Mouse (Mus musculus): ENCODE measurements around the gene Foxn1. TPM values are rescaled to one million over a fixed set of nuclear protein-coding genes. Genes with fewer than 3 reads are reported as not detected.

Foxn1 gene
- total RNA-seq (2021): not detected
- long read RNA-seq, experiment 1: 0 reads
- long read RNA-seq, experiment 2: 0 reads

DNA sequence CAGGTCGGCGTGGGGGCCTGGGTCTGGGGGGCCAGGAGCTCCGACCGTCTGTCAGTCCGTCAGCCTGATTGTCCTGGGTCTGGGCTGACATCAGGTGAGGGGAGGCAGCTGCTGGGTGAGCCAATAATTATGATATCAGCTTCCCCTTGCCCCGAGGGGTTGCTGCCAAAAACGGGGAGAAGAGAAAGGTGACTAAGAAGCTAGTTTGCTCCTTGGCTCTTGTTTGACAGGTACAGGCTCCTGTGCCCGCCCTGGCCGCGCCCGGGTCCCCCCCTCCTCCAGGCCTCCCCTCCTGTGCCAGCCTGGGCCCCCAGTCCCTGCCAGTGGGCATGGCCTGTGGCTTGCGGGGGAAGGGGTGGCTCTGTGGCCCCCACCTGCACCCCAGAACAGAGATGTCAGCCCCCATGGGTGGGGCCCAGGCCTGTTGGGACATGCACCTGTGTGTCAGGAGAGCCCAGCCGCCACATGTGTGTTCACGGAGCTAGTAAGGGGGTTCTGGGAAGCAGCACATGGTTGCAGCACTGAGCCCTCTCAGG, at the start of gene Foxn1:
Foxn1 (minus strand) TSS at position 51 of the 536 bp plus-strand sequence.
- intact Hi-C loops (cut with DNase I): no loop called here
- no peak for DNase-seq (ENCODE audit: extremely low spot score in 1 of 2, low spot score in 2 of 2)
- Histone ChIP-seq H3K4me3 (no peak within 1 kb of the TSS), H3K27ac (no peak within 1 kb of the TSS)
- TF ChIP-seq CTCF (IDR thresholded peaks at IDR 0.05): no peak

- no peak overlapping the region for H3K27ac ChIP-seq
- H3K4me3 ChIP-seq: no peak overlapping the region
- peak in 1 of 2 experiments; percentile 14 for DNase-seq (ENCODE audit: extremely low spot score in 1 of 2, low spot score in 2 of 2)
- intact Hi-C loops (cut with DNase I): loop anchor here (5.0 kb wide), 1 partner anchor 59 kb away; no protein-coding TSS in a partner anchor
- TF ChIP-seq CTCF (IDR thresholded peaks at IDR 0.05): peak; percentile 54
These were observed 49.5 kb upstream of the Foxn1 start for GRCm38 (mm10) chr11:78435776-78436349.

GRCm38 (mm10) chr11:78434052-78434451, 47.7 kb upstream of the Foxn1 start:
- H3K4me3 ChIP-seq: no peak overlapping the region
- no peak for TF ChIP-seq CTCF (IDR thresholded peaks at IDR 0.05)
- intact Hi-C loops (cut with DNase I): no loop called here
- no peak for DNase-seq (ENCODE audit: extremely low spot score in 1 of 2, low spot score in 2 of 2)
- H3K27ac ChIP-seq: no peak overlapping the region

DNA sequence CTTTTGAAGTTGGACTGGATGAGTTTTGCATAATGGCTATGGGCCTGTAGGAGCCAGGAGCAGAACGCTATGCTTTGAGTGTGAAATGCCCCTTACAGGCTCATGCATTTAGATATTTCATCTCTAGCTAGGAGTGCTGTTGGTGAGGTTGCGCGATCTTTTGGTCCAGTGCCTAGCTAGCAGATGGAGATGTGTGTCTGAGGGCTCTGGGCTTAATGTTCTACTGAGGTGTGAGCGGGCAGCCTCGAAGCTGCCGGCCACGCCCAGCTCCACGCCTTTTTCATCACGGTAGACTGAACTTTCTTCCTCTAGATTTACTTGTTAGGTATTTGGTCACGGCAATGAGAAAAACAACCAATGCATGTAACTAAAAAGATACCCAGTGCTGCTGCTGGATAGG, 44.8 kb upstream of the Foxn1 start:
- Histone ChIP-seq H3K27ac (no peak overlapping the region), H3K4me3 (no peak overlapping the region)
- no peak for TF ChIP-seq CTCF (IDR thresholded peaks at IDR 0.05)
- intact Hi-C loops (cut with DNase I): no loop called here
- DNase-seq (ENCODE audit: extremely low spot score in 1 of 2, low spot score in 2 of 2): no peak

GRCm38 (mm10) chr11:78430195-78430878, 44.0 kb upstream of the Foxn1 start:
- no peak for DNase-seq (ENCODE audit: extremely low spot score in 1 of 2, low spot score in 2 of 2)
- no peak for TF ChIP-seq CTCF (IDR thresholded peaks at IDR 0.05)
- Histone ChIP-seq H3K4me3 (no peak overlapping the region), H3K27ac (no peak overlapping the region)
- intact Hi-C loops (cut with DNase I): no loop called here

- Histone ChIP-seq H3K4me3 (no peak overlapping the region), H3K27ac (no peak overlapping the region)
- TF ChIP-seq CTCF (IDR thresholded peaks at IDR 0.05): no peak; the same call in 1 of the 2 replicates
- intact Hi-C loops (cut with DNase I): no loop called here
- no peak for DNase-seq (ENCODE audit: extremely low spot score in 1 of 2, low spot score in 2 of 2)
These were observed 42.0 kb upstream of the Foxn1 start for GRCm38 (mm10) chr11:78428309-78428708.

DNA sequence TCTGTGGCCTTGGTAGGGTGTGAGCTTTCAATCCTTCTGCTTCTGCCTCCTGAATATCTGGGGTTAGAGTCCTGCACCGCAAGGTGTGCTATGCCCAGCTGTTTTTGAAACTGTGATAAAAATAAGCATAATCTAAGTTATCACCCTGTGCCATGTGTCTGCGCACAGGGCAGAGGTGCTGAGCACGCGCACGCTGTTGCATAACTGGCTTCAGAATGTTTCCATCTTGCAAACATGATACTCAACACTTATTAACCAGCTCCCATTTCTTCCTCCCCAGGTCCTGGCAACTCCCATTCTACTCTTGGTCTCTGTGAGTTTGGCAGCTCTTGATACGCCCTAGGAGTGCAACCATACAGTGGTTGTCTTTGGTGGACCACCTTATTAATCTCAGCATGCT, 41.3 kb upstream of the Foxn1 start:
- no peak overlapping the region for H3K27ac ChIP-seq
- H3K4me3 ChIP-seq: no peak overlapping the region
- no peak for DNase-seq (ENCODE audit: extremely low spot score in 1 of 2, low spot score in 2 of 2)
- no peak for TF ChIP-seq CTCF (IDR thresholded peaks at IDR 0.05)
- intact Hi-C loops (cut with DNase I): no loop called here

- H3K4me3 ChIP-seq: no peak overlapping the region
- H3K27ac ChIP-seq: no peak overlapping the region
- no peak for DNase-seq (ENCODE audit: extremely low spot score in 1 of 2, low spot score in 2 of 2)
- intact Hi-C loops (cut with DNase I): no loop called here
- TF ChIP-seq CTCF (IDR thresholded peaks at IDR 0.05): no peak
These were observed 39.2 kb upstream of the Foxn1 start for GRCm38 (mm10) chr11:78425572-78425971.

- DNase-seq (ENCODE audit: extremely low spot score in 1 of 2, low spot score in 2 of 2): no peak
- Histone ChIP-seq H3K27ac (no peak overlapping the region), H3K4me3 (no peak overlapping the region)
- intact Hi-C loops (cut with DNase I): no loop called here
- no peak for TF ChIP-seq CTCF (IDR thresholded peaks at IDR 0.05)
These were observed 38.0 kb upstream of the Foxn1 start for GRCm38 (mm10) chr11:78424352-78424751.

DNA sequence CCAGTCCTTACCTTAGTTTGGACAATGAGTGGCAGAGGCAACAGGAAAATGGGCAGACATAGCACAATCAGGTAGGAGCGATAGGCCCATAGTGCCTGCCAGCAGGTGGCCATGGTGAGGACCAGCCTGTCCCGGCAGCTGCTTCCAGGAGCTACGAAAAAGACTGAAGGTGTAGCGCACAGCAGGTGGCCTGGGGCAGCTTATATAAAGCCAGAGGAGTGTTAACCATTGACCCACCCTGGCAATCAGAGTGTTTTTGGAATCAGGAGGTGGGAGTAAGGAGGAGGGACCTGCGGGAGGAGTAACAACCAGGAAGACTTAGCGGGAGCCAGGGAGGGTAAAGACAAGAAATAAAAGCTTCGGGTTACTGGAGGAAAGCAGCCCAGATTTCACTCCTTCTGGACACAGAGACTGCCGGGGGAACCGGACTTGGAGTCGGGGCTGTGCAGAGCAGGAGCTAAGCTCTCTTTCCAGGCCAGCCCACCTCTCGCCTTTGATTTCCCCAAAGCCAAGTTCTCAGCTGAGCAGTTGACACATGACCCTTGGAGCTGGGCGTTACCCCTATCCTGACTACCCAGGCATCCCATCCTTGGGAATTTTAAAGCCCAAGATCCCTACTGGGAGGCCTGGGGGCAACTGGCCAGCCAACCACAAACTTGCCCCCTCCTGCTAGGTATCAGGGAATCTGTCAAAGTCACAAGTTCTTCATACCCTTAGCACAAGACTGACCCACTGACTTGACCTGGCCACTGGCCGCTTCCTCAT, 35.9 kb upstream of the Foxn1 start, which contains the start of gene Slc13a2:
Slc13a2 (minus strand) TSS at position 163 of the 765 bp plus-strand sequence.
- TF ChIP-seq CTCF (IDR thresholded peaks at IDR 0.05): no peak
- no peak for DNase-seq (ENCODE audit: extremely low spot score in 1 of 2, low spot score in 2 of 2)
- Histone ChIP-seq H3K27ac (no peak within 1 kb of the TSS), H3K4me3 (no peak within 1 kb of the TSS)
- intact Hi-C loops (cut with DNase I): no loop called here

DNA sequence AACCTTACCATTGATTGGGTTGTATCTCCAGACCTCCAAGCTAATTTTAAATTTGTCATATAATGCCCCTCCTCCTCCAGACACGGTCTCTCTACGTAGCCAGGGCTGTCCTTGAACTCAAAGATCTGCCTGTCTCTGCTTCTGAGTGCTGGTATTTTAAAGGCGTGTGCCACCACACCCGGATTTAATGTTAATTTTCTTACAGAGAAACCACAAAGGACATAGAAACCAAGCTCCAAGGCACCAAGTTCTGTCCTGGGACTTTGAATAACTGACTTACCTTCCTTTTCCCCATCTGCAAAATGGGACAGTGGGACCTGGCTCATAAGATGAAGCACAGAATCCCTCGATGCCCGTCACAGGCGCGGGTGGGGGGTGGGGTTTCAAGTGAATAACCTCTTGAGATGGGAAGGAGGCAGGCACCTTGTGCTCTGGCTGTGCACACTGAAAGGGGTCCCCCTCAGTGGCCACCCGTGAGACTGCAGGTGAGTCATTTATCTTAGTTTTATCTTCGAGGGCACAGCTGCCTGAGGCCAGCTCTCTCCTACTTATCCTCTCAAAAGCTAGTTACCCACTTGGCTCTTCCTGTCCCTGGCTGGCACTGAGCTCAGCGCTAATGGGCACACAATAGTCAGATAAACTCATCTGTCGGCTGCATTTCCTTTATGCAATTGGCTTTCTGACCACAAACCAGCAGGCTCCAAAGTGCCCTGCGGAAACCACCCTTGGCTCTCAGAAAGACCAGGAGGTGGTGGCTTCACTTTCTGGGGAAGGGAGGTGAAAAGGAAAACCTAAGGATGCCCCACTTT, 35.0 kb upstream of the Foxn1 start:
- Histone ChIP-seq H3K27ac (no peak overlapping the region), H3K4me3 (no peak overlapping the region)
- no peak for TF ChIP-seq CTCF (IDR thresholded peaks at IDR 0.05)
- intact Hi-C loops (cut with DNase I): no loop called here
- DNase-seq (ENCODE audit: extremely low spot score in 1 of 2, low spot score in 2 of 2): no peak

Measured in left cerebral cortex, adult 2 months (tissue).